Mouse (Mus musculus) cerebellum, adult 11-12 months (tissue): ENCODE measurements around the gene Neo1.

Experiments
- DNase-seq: peaks from one replicate; pipeline ENCODE4 v3.0.0; 2022

Gene Neo1

GRCm38 (mm10) chr9:58859080-58859635 lies 177.1 kb downstream of the Neo1 start:
- DNase-seq, result no peak

GRCm38 (mm10) chr9:58854931-58855330 lies 181.3 kb downstream of the Neo1 start:
- DNase-seq, result no peak

- no peak for DNase-seq
Observed at GRCm38 (mm10) chr9:58849576-58850315, 186.5 kb downstream of the Neo1 start.

- no peak for DNase-seq
Observed at GRCm38 (mm10) chr9:58847676-58848075, 188.6 kb downstream of the Neo1 start.

GRCm38 (mm10) chr9:58847008-58847407 lies 189.2 kb downstream of the Neo1 start:
- DNase-seq, result no peak

- no peak for DNase-seq
Observed at GRCm38 (mm10) chr9:58844597-58844996, 191.6 kb downstream of the Neo1 start.

GRCm38 (mm10) chr9:58841655-58842054 lies 194.6 kb downstream of the Neo1 start:
- DNase-seq, result no peak

- DNase-seq, result peak; percentile 19
Observed at GRCm38 (mm10) chr9:58838504-58838903, 197.7 kb downstream of the Neo1 start.

- DNase-seq, result no peak
Observed at GRCm38 (mm10) chr9:58837174-58837573, 199.1 kb downstream of the Neo1 start.

GRCm38 (mm10) chr9:58832939-58833338 lies 203.3 kb downstream of the Neo1 start:
- no peak for DNase-seq

GRCm38 (mm10) chr9:58829627-58830026 lies 206.6 kb downstream of the Neo1 start:
- no peak for DNase-seq
